Mouse (Mus musculus) lung, postnatal 0 days (tissue): Measurements from ENCODE around the gene Usp48.

Experiments
- CTCF ChIP-seq: IDR thresholded peaks from 2 replicates; pipeline ENCODE4 v1.5.1; 2016; ENCODE audit warnings: antibody characterized with exemption, mild to moderate bottlenecking
- EP300 ChIP-seq: IDR thresholded peaks from 2 replicates; pipeline ENCODE4 v1.6.1; 2016; ENCODE audit warnings: antibody characterized with exemption, mild to moderate bottlenecking, control low read depth

DNA sequence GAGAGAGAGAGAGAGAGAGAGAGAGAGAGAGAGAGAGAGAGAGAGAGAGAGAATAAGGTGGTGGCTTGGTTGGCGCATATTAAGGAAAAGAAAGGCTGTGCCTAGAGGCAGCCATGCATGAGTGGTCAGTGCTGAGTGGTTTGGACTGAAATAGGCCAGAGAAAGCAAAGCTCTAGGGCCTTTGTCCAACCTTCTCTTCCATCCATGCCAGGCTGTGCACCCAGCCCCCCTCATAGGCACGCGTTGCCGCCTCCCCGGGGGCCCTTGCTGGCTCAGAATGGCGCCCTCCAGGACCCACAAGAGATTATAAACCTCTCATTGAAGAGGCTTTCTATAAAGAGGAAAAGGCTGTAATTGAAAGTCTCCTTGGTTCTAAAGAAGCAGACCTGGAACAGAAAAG is 68.0 kb downstream of the Usp48 start:
- TF ChIP-seq CTCF (no peak), EP300 (no peak)
